Mouse (Mus musculus) urinary bladder, postnatal 25 days (tissue): ENCODE measurements at regions not wholly inside any gene's neighbourhood (a gene's known extent, or its start where the extent isn't known, plus 50 kb on each side); places are given as distances from the start of the nearest gene placed in this dataset.

Experiments
- DNase-seq: peaks from one replicate; pipeline ENCODE4 v3.0.0; 2022; ENCODE audit warnings: low spot score

DNA sequence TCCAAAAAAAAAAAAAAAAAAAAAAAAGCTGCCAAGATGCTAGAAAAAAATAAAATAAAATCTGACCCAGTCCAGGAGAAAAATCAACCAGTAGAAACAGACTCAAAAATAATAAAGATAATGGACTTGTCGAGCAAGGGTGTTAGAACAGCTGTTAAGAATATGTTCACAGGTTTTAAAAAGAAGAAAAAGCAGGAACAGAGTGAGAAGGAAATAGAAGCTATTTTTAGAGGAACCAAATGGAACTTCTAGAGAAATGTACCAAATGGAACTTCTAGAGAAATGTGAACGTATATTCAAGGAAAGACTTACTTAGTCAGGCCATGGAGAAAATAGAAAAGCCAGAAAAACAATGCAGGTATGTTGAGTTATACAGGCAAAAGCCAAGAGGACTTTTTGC, 662.4 kb upstream of the Jmjd1c start:
- no peak for DNase-seq

DNA sequence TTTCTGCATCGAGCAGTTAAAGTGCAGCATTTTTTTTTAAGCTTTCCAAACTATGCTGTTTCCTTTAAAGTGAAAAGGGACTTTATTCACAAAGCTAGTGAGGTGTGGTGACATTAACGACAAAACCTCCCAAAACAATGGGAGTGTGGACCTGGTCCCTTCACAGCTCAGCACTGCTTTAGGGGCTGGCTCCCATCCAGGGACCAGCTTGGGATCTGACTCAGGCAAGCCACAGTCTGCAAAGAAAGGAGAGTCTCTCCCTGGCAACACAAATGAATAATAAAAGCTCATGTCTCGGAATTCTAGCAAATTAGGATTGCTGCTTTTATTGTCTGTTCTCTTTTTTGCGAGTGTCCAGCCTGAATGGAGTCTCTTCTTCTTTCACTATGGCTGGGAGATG, 625.2 kb upstream of the Jmjd1c start:
- DNase-seq: no peak

- DNase-seq: no peak
These were observed 623.9 kb upstream of the Jmjd1c start for GRCm38 (mm10) chr10:66472038-66472437.

GRCm38 (mm10) chr10:66475187-66475735, 620.7 kb upstream of the Jmjd1c start:
- no peak for DNase-seq

DNA sequence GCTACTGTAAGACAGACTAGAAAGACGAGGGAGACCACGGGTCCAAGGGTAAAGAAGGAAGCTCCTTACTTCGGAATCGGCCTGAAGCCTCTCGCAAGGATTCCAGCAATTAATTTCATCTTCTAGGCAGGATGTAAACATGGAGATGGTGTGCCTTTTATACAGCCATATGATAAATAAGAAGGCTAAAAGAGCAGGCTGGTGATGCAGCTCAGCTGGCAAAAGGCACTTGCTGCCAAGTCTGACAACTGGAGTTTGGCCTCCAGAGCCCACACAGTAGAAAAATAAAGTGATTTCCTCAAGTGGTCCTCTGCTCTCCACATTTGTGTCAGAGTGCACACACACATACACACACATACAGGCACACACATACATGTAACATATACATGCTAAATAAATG, 605.1 kb upstream of the Jmjd1c start:
- DNase-seq: no peak

DNA sequence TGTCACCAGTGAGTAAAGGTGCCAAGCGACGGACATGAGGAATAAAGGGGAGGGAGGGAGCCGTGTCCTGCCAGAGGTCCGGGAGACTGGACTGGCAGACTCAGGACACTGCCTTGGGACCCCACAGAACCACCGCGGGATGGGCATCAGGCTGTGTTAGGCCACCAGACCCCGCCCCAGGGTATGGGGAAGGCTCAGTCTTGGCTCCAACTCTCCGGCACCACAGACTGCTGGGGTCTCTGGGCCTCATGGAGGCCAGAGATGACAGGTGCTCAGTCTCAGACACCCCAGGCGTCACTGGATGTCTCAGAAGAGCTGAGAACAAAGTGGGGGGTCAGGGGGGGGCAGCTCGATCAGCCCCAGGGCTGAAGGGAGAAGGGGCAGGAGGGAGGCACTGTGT, 604.1 kb upstream of the Jmjd1c start:
- DNase-seq: no peak

- no peak for DNase-seq
These were observed 556.1 kb upstream of the Jmjd1c start for GRCm38 (mm10) chr10:66539846-66540245.

- no peak for DNase-seq
These were observed 549.3 kb upstream of the Jmjd1c start for GRCm38 (mm10) chr10:66546656-66547055.

DNA sequence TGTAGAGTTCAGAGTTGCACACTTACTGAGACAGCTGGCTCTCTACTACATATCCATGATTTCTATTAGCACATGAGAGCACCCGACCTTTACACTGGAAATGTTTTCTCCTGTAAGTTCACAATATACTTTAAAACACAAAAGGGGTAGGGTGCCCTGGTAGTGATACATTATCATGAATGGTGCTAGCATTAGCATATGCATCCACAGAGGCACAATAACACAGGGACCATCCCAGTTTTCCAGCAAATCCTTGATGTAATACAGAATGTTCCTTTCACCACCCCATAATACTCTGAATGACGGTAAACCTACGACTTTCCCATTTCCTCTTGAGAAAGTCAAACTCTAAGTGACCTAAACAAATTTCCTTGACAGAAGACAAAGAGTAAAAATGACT, 548.3 kb upstream of the Jmjd1c start:
- DNase-seq: no peak

GRCm38 (mm10) chr10:66548073-66548472, 547.9 kb upstream of the Jmjd1c start:
- DNase-seq: no peak

DNA sequence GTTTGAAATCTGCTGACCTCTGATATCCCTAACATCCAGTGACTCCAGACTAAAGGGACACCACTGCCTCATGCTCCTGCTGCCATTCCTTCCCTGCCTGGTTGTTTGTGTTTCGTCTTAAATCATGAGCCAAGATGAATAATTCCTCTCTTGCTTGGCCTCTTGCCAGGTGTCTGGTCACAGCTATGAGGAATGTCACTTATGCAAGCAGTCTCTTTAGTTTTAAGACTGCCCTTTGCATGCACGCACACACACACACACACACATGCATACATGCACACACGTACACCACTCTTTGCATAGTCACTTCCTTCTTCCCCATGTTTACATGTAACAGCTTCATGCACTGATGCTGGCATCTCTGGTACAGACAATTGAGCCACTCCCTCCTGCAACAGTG, 543.0 kb upstream of the Jmjd1c start:
- no peak for DNase-seq

- no peak for DNase-seq
These were observed 541.7 kb upstream of the Jmjd1c start for GRCm38 (mm10) chr10:66554259-66554658.

DNA sequence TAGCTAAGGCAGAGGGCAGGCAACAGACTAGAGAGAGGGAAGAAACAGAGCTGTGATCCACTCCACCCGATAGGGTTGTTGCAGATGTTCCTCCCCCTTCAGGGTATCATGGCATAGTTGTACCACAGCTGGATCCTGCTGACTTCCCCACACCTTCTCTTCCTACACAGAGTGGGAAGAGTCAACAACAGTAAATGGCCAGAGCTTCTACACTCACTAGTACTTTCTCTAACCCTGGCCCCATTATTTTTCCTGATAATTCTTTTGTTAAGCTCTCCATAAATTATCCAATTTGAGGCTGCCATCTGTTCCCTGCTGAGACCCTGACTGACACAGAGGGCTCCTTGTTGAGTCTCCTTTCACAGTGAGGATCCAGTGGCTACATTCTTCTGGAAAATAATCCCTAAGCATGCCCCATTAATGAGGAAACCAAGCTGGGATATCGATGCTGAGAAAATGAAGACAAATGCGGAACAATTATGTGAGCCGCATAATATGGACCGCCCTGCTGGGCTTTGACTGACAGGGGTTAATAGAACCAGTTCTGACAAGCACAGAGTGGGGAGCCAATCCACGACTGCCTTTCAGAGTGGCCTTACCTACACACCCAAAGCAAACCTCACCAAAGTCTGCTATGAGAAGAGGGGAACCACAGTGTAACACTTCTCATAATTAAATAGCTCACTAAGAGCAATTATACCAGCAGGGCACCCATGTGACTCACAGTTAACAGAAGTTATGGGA, 537.7 kb upstream of the Jmjd1c start:
- DNase-seq: no peak

- DNase-seq: no peak
These were observed 530.6 kb upstream of the Jmjd1c start for GRCm38 (mm10) chr10:66565374-66565773.

- no peak for DNase-seq
These were observed 520.9 kb upstream of the Jmjd1c start for GRCm38 (mm10) chr10:66574846-66575535.

DNA sequence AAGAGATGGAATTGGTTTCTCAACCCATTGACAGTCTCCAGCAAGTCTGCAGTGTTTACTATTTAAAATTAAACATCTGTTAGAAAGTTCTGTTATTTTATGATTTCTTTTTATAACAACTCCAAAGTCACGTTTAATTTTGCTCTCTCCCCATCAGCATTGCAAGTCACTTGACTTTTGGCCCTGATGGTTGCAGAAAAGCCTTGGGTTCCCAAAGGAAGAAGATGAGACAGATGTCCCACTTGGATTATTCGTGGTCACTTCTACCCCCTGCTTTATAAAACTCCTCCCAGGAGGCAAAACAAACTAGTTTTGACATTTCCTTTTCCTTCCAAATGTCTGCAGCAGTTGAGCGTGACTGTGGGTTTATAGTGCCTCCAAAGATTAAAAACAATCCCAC, 502.9 kb upstream of the Jmjd1c start:
- DNase-seq: no peak

- no peak for DNase-seq
These were observed 502.4 kb upstream of the Jmjd1c start for GRCm38 (mm10) chr10:66593506-66593905.

GRCm38 (mm10) chr10:66597952-66598351, 498.0 kb upstream of the Jmjd1c start:
- DNase-seq: no peak

DNA sequence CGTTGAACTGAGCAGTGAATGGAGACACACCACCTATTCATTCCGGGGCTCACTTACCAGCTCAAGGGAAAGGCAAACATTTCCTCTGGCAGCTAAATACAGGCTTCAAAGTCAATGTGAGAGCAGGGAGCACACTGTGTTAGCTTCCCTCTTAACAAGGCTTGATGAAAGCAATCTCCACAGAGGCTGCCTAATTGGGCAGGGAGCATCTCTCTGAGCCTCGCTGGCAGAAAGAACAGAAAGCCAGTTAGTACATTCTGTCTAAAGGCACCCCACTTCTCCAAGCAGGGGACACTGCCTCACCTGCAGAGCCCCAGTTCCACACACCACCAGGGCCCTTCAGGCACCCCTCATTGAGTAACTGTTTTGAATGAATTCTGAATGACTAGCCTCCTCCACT, 488.8 kb upstream of the Jmjd1c start:
- DNase-seq: no peak

DNA sequence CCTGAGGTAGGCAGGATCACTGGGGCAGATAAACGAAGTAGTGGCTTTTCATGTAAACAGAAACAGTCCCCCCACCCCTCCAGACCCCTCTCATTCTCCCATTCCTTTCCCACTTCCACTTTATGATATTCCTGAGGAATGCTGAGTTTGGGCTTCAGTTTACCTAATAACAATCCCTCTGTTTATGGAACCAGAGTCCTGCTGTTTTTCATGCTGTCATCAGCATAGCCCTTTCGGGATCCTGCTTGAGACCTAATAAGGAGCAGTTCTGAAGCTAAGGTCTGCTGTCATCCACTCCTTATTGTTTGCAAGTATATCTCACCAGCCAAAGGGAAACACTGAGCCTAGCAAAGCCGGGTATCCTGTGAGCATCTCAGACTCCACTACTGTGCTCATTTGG, 479.6 kb upstream of the Jmjd1c start:
- DNase-seq: no peak

DNA sequence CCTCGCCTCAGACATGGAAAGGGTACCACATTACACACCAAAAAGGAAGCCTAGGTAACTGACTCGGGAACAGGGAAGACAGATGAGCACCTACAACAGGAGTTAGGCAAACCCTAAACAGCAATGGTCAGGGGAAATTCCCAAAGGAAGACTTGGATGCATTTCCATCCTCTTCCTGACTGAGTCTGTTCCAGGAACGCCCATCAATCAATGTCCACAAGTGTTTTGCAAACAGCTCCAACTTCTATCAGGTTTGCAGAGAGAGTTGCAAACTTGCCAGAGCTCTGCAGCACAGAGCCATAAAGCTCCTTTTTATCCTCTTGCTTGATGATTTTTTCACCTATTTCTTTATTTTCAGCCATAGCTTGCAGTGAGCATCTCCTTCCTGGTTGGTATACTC, 464.9 kb upstream of the Jmjd1c start:
- DNase-seq: no peak

- no peak for DNase-seq
These were observed 454.8 kb upstream of the Jmjd1c start for GRCm38 (mm10) chr10:66640890-66641847.
